Mouse (Mus musculus): Measurements from ENCODE around the gene Gm10840. TPM values are rescaled to one million over a fixed set of nuclear protein-coding genes. Genes with fewer than 3 reads are reported as not detected.
"Not testable (repeated sequence)": the region's sequence is repeated elsewhere in the genome, so short reads cannot be mapped to it uniquely, and the experiment has no call there.

Gene Gm10840
- not detected in 2 replicates for polyA plus RNA-seq (2015; fragmentation: Nextera tagmentation; extraction: Ambion mirVana)

GRCm38 (mm10) chr11:106160841-106161721 is at the start of gene Gm10840, which contains the start of gene Limd2:
Gm10840 (plus strand) TSS chr11:106160850.
Limd2 (minus strand) TSS chr11:106160860.
- peak; percentile 10; the same call in 1 of the 2 replicates for ATAC-seq (replicated peaks; ENCODE audit: extremely low read depth, insufficient read depth, low FRiP score)
- Histone ChIP-seq H3K9ac (ENCODE audit: low read length) (peak within 1 kb of the TSS; percentile 92), H3K4me2 (ENCODE audit: low read depth, low read length) (peak within 1 kb of the TSS; percentile 89), H3K9me3 (replicated peaks; ENCODE audit: control insufficient read depth, low read length) (no peaks in the 10 kb centered on the region), H3K27me3 (ENCODE audit: control insufficient read depth, insufficient read depth, low read length) (no peaks in the 10 kb centered on the region), H3K4me3 (ENCODE audit: low read length) (peak within 1 kb of the TSS; percentile 73), H3K4me1 (ENCODE audit: control insufficient read depth, insufficient read depth, low read length) (peaks cover 16% of the 10 kb centered on the region), H3K27ac (ENCODE audit: low read length) (peak within 1 kb of the TSS; percentile 92), H3K36me3 (ENCODE audit: control insufficient read depth, insufficient read depth) (peaks cover 18% of the 10 kb centered on the region)
- WGBS = 33% methylated on average over 22 of the region's 22 CpGs

GRCm38 (mm10) chr11:106111688-106112087 is 49.0 kb upstream of the Gm10840 start:
- Histone ChIP-seq H3K9ac (ENCODE audit: low read length) (no peak overlapping the region), H3K36me3 (ENCODE audit: control insufficient read depth, insufficient read depth) (peaks cover 15% of the 10 kb centered on the region; the same call in 1 of the 2 replicates), H3K4me2 (ENCODE audit: low read depth, low read length) (no peak overlapping the region), H3K4me1 (ENCODE audit: control insufficient read depth, insufficient read depth, low read length) (no peaks in the 10 kb centered on the region), H3K4me3 (ENCODE audit: low read length) (no peak overlapping the region), H3K27me3 (ENCODE audit: control insufficient read depth, insufficient read depth, low read length) (no peaks in the 10 kb centered on the region), H3K9me3 (replicated peaks; ENCODE audit: control insufficient read depth, low read length) (no peaks in the 10 kb centered on the region), H3K27ac (ENCODE audit: low read length) (no peak overlapping the region)
- no peak for ATAC-seq (replicated peaks; ENCODE audit: extremely low read depth, insufficient read depth, low FRiP score)

GRCm38 (mm10) chr11:106122221-106122620 is 38.4 kb upstream of the Gm10840 start:
- no peaks in the 10 kb centered on the region for H3K4me1 ChIP-seq (ENCODE audit: control insufficient read depth, insufficient read depth, low read length)
- peak overlapping the region; percentile 66 for H3K27ac ChIP-seq (ENCODE audit: low read length)
- no peak overlapping the region for H3K9ac ChIP-seq (ENCODE audit: low read length)
- no peak for ATAC-seq (replicated peaks; ENCODE audit: extremely low read depth, insufficient read depth, low FRiP score)
- H3K9me3 ChIP-seq (replicated peaks; ENCODE audit: control insufficient read depth, low read length) = no peaks in the 10 kb centered on the region
- 96% methylated on average over 5 of the region's 5 CpGs for WGBS
- 0 out of 2 replicates have a peak overlapping the region, but pooled peaks have one; percentile 1 for H3K4me2 ChIP-seq (ENCODE audit: low read depth, low read length)
- H3K4me3 ChIP-seq (ENCODE audit: low read length) = no peak overlapping the region
- H3K36me3 ChIP-seq (ENCODE audit: control insufficient read depth, insufficient read depth) = peaks cover 36% of the 10 kb centered on the region
- H3K27me3 ChIP-seq (ENCODE audit: control insufficient read depth, insufficient read depth, low read length) = no peaks in the 10 kb centered on the region

GRCm38 (mm10) chr11:106122736-106123135 is 37.9 kb upstream of the Gm10840 start:
- ATAC-seq (replicated peaks; ENCODE audit: extremely low read depth, insufficient read depth, low FRiP score) = peak; percentile 32; the same call in 1 of the 2 replicates
- no peak overlapping the region for H3K9ac ChIP-seq (ENCODE audit: low read length)
- peak overlapping the region; percentile 66 for H3K27ac ChIP-seq (ENCODE audit: low read length)

GRCm38 (mm10) chr11:106124784-106125183 is 35.9 kb upstream of the Gm10840 start:
- Histone ChIP-seq H3K9ac (ENCODE audit: low read length) (no peak overlapping the region), H3K27ac (ENCODE audit: low read length) (no peak overlapping the region), H3K9me3 (replicated peaks; ENCODE audit: control insufficient read depth, low read length) (no peaks in the 10 kb centered on the region), H3K27me3 (ENCODE audit: control insufficient read depth, insufficient read depth, low read length) (no peaks in the 10 kb centered on the region), H3K4me3 (ENCODE audit: low read length) (no peak overlapping the region), H3K4me1 (ENCODE audit: control insufficient read depth, insufficient read depth, low read length) (no peaks in the 10 kb centered on the region), H3K36me3 (ENCODE audit: control insufficient read depth, insufficient read depth) (peaks cover 27% of the 10 kb centered on the region), H3K4me2 (ENCODE audit: low read depth, low read length) (no peak overlapping the region)
- no peak for ATAC-seq (replicated peaks; ENCODE audit: extremely low read depth, insufficient read depth, low FRiP score)
- WGBS = 79% methylated on average over 4 of the region's 4 CpGs

More at GRCm38 (mm10) chr11:106122736-106123135, 37.9 kb upstream of the Gm10840 start:
- peaks cover 32% of the 10 kb centered on the region for H3K36me3 ChIP-seq (ENCODE audit: control insufficient read depth, insufficient read depth)
- 57% methylated on average over 3 of the region's 3 CpGs for WGBS
- H3K9me3 ChIP-seq (replicated peaks; ENCODE audit: control insufficient read depth, low read length) = no peaks in the 10 kb centered on the region
- H3K4me2 ChIP-seq (ENCODE audit: low read depth, low read length) = no peak overlapping the region
- H3K27me3 ChIP-seq (ENCODE audit: control insufficient read depth, insufficient read depth, low read length) = no peaks in the 10 kb centered on the region
- H3K4me3 ChIP-seq (ENCODE audit: low read length) = no peak overlapping the region
- H3K4me1 ChIP-seq (ENCODE audit: control insufficient read depth, insufficient read depth, low read length) = no peaks in the 10 kb centered on the region

- Histone ChIP-seq H3K4me3 (ENCODE audit: low read length) (no peak overlapping the region), H3K36me3 (ENCODE audit: control insufficient read depth, insufficient read depth) (peaks cover 28% of the 10 kb centered on the region)
Measured at GRCm38 (mm10) chr11:106125827-106126226, 34.8 kb upstream of the Gm10840 start.

GRCm38 (mm10) chr11:106126727-106127373 is 33.8 kb upstream of the Gm10840 start:
- not testable (repeated sequence) for ATAC-seq (replicated peaks; ENCODE audit: extremely low read depth, insufficient read depth, low FRiP score); H3K9ac ChIP-seq (ENCODE audit: low read length); H3K4me1 ChIP-seq (ENCODE audit: control insufficient read depth, insufficient read depth, low read length); H3K9me3 ChIP-seq (replicated peaks; ENCODE audit: control insufficient read depth, low read length); H3K27ac ChIP-seq (ENCODE audit: low read length); H3K4me2 ChIP-seq (ENCODE audit: low read depth, low read length); H3K27me3 ChIP-seq (ENCODE audit: control insufficient read depth, insufficient read depth, low read length); H3K4me3 ChIP-seq (ENCODE audit: low read length)
- WGBS = 91% methylated on average over 4 of the region's 6 CpGs
- peaks cover 25% of the 10 kb centered on the region for H3K36me3 ChIP-seq (ENCODE audit: control insufficient read depth, insufficient read depth)

More at GRCm38 (mm10) chr11:106125827-106126226, 34.8 kb upstream of the Gm10840 start:
- ATAC-seq (replicated peaks; ENCODE audit: extremely low read depth, insufficient read depth, low FRiP score) = no peak
- no peak overlapping the region for H3K27ac ChIP-seq (ENCODE audit: low read length)
- no peak overlapping the region for H3K4me2 ChIP-seq (ENCODE audit: low read depth, low read length)
- 75% methylated on average over 1 of the region's 1 CpGs for WGBS
- H3K4me1 ChIP-seq (ENCODE audit: control insufficient read depth, insufficient read depth, low read length) = no peaks in the 10 kb centered on the region
- no peak overlapping the region for H3K9ac ChIP-seq (ENCODE audit: low read length)
- H3K27me3 ChIP-seq (ENCODE audit: control insufficient read depth, insufficient read depth, low read length) = no peaks in the 10 kb centered on the region
- no peaks in the 10 kb centered on the region for H3K9me3 ChIP-seq (replicated peaks; ENCODE audit: control insufficient read depth, low read length)

GRCm38 (mm10) chr11:106129477-106129876 is 31.2 kb upstream of the Gm10840 start:
- Histone ChIP-seq H3K27ac (ENCODE audit: low read length) (no peak overlapping the region), H3K9ac (ENCODE audit: low read length) (no peak overlapping the region), H3K27me3 (ENCODE audit: control insufficient read depth, insufficient read depth, low read length) (no peaks in the 10 kb centered on the region), H3K4me2 (ENCODE audit: low read depth, low read length) (no peak overlapping the region), H3K9me3 (replicated peaks; ENCODE audit: control insufficient read depth, low read length) (no peaks in the 10 kb centered on the region), H3K36me3 (ENCODE audit: control insufficient read depth, insufficient read depth) (peaks cover 18% of the 10 kb centered on the region), H3K4me3 (ENCODE audit: low read length) (no peak overlapping the region), H3K4me1 (ENCODE audit: control insufficient read depth, insufficient read depth, low read length) (peaks cover 11% of the 10 kb centered on the region)
- ATAC-seq (replicated peaks; ENCODE audit: extremely low read depth, insufficient read depth, low FRiP score) = no peak
- 63% methylated on average over 1 of the region's 1 CpGs for WGBS

- Histone ChIP-seq H3K4me1 (ENCODE audit: control insufficient read depth, insufficient read depth, low read length) (peaks cover 21% of the 10 kb centered on the region), H3K4me3 (ENCODE audit: low read length) (no peak overlapping the region), H3K9me3 (replicated peaks; ENCODE audit: control insufficient read depth, low read length) (no peaks in the 10 kb centered on the region), H3K36me3 (ENCODE audit: control insufficient read depth, insufficient read depth) (peaks cover 17% of the 10 kb centered on the region), H3K4me2 (ENCODE audit: low read depth, low read length) (no peak overlapping the region), H3K27ac (ENCODE audit: low read length) (no peak overlapping the region), H3K9ac (ENCODE audit: low read length) (no peak overlapping the region), H3K27me3 (ENCODE audit: control insufficient read depth, insufficient read depth, low read length) (no peaks in the 10 kb centered on the region)
- ATAC-seq (replicated peaks; ENCODE audit: extremely low read depth, insufficient read depth, low FRiP score) = no peak
- 89% methylated on average over 5 of the region's 5 CpGs for WGBS
Measured at GRCm38 (mm10) chr11:106132516-106132915, 28.1 kb upstream of the Gm10840 start.
